Mouse (Mus musculus) T-helper 17 cell (primary cell): ENCODE measurements around the gene Gstm6.

ENCODE experiments used
- in situ Hi-C, 2 experiments: fragments of 300-600 bp; cut with MboI, MseI; formaldehyde crosslinking; loops; 1 replicate in 1 of 2; 2 replicates in 1 of 2; pipeline ENCODE4 v1.15.1; 2025; ENCODE audit warnings: high pct_unique_total_duplicates in 2 of 2

Gstm6 gene

DNA sequence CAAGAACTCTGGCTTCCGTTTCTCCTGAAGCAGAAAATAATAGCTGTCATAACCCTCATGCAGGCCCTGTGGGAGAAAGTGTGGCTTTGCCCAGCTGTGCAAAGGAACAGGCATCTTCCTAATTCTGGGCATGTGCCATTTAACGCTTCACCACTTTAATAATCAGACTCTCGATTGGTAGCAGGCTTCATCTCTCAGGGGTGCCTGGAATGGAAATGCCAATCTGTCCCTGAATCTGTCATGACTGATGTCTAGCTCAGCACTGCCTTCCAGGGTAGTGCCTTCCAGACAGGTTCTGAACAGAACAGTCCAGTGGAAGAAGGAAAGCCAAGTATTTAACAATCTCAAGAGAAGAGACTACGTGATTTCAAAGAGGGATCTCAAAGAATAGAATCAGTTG lies 2.3 kb downstream of the Gstm6 start:
- in situ Hi-C loops = loop anchor here in 1 of 2 experiments (5.0 to 10.0 kb wide), 2 partner anchors 71 to 214 kb away; partner anchors contain the start of gene Gpr61

DNA sequence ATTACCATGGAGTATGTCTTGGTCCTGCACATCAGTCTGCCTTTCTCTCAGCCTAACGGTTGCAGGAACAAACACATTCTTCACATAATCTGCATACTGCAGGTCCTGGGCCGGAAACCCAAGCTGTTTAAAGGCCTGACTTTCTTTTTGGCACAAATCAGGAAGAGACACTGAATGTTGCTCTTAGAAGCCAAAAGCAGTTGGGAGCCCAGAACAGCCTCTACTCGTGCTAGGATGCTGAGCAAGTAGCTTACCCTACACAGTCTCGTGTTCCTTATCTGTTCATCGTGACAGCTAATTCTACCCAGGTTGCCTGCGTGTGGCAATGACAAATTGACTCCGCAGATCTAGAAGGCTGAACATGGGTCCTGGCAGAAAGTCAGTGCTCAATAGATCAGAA lies 3.0 kb downstream of the Gstm6 start:
- in situ Hi-C loops = loop anchor here in 1 of 2 experiments (5.0 to 10.0 kb wide), 2 partner anchors 72 to 214 kb away; partner anchors contain the start of gene Gpr61

DNA sequence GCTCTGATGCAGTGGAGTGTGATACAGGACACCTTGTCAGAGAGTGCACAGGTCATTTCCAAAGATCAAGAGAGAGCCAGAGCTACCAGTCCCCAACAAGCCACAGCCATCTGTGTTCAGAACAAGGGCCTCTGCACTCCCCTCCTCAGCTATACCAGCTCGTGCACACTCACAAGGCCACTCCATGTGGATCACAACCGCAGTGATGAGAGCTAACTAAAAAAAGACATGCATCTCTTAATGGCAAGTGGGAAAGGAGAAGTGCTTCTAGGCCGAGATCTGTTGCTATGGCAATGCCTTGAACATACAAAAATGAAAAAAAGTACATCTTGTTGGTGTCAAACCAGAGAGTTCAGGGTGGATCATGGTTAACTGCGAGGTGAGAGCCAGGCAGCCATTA lies 3.7 kb downstream of the Gstm6 start:
- in situ Hi-C loops = loop anchor here in 1 of 2 experiments (5.0 to 10.0 kb wide), 2 partner anchors 72 to 215 kb away; partner anchors contain the start of gene Gpr61

DNA sequence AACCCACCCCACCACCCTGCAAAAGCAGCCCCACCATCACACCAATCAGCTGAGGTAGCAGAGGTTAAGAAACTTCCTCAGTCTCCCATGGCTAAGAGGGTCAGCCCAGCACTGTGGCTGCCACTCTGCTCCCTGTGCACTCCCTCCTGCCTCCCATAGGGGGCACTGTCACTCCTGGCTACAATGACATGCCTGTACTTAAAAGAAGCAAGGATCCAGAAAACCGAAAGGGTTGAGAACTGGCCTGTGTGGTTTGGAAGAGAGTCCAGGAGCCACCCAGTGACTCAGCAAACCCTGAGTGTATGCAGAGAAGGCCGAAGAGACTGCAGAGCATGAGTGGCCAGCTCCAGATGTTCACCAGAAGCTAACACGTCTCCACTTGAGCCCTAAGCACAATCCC lies 4.1 kb downstream of the Gstm6 start:
- in situ Hi-C loops = no loop called here

DNA sequence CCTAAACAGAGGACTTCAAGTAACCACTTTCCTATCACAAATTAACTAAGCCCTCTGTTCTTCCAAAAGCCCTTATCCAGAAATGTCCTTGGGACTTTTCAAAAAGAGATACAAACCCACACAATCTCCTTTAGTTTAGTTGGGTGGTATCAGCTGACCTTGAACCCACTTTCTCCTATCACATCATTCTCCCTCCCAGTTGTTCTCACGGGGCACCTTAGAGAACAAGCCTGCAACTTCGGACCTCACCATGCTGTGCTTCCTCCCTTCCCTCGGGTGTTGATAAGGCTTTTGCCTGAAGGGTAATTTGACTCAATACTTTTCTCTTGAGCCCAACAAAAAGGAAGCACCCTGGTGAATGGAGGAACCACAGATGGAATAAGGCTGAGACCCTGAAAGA lies 7.7 kb downstream of the Gstm6 start:
- in situ Hi-C loops = no loop called here

DNA sequence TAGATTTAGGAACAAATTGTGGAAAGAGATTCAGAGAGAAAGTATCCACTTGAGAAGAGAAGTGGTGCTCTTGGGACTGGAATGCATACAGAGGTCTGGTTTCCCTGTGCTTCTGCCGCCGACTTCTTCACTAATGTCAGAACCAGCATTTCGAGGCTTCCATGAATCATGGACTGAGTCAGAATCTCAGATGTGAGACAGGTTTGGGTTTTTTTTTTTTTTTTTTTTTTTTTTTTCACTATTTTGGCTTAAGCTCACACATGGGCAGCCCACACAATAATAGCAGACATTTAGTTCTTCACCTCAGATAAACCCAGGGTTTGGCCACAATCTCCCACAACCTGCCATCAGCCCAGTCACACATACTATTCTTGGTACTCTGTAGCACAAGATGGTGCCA lies 8.3 kb downstream of the Gstm6 start:
- in situ Hi-C loops = no loop called here

DNA sequence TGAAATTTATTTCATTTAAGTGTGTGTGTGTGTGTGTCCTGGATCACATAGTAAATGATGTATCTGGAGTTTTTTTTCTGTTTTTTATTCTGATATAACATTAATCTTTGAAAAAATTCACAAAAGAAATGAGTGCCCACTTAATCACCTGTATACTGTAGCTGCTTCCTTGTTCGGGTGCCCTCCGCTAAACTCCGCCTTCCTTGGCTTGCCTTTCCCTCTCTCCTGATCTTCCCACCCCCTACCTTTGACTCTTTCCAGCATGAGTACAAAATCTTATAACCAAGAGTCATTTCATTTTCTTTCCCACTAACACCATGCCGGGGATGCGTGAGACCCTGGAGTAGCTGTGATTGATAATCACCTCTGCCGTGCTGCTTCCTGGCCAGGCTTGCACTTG lies 11.4 kb downstream of the Gstm6 start:
- in situ Hi-C loops = no loop called here

DNA sequence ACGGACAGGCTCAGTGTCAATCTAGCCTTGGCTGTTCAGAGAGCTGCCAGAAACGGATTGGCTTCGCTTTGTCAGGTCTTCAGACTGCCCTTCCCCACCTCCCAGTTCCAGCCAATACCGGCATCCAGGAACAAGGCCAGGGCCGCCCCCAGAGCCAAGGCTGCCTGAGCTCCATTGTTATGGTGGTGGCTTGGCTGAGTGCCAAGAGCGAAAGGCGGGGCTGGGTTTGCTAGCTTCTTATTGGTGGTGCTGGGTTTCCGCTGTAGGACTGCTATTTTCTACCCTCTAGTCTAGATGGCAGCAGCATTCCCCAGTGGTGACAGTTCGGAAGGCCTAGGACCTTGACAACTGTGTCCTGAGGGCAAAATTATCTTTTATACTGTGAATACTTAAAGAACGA lies 11.9 kb downstream of the Gstm6 start, which contains the start of gene Gstm7:
Gene Gstm7, minus strand, starts transcription at position 148 of the 400 bp plus-strand sequence.
- in situ Hi-C loops = no loop called here

DNA sequence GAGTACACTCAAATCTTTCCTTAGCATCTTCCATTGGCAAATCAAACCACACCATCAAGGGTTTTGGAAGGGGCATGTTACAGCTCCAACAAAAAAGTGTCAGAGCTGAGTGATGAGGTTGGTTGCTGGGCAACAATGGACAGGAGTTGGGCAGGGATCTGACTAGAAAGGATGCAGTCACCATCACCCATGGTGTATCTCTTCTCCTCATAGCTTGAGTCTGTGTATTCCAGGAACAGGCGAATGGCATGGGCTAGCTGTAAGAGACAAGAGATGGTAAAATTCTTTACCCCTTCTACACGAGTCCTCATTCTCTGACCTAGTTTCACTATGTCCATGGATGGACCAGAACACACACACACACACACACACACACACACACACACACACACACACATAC lies 12.4 kb downstream of the Gstm6 start:
- in situ Hi-C loops = no loop called here

DNA sequence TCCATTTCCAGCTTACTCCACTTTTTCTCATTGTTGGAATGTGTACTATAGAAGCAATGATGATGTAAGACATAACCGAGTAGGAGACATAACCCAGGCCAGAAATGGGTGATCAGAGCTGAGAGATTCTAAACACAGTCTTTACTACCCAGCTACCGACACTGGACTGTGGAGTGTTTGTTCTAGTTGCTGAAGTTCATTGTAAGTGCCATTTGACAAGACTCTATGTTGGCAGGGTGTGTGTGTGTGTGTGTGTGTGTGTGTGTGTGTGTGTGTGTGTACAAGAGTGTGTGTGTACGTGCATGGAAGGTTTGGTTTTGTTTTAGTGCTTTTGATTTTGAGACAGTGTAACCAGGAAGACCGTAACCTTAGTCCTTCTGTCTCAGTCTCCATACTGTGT lies 13.8 kb downstream of the Gstm6 start:
- in situ Hi-C loops = no loop called here

DNA sequence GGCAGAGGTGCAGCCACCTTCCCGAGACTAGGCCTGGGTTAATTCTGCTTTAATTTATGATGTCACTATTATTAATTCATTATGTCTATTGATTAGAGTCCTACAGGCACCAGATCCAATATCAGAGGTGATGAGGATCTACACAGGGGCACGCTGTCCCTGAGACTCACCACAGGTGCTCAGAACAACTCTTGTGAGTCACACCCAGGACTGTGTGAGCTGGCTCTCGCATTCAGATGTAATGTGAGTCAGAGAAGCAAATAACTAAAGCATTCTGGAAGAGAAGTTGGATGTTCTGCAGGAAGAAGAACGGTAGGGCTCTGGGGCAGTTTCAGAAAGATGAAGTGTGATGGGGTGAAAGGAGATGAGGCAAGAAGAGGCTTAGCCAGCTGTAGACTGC lies 14.3 kb downstream of the Gstm6 start:
- in situ Hi-C loops = no loop called here

DNA sequence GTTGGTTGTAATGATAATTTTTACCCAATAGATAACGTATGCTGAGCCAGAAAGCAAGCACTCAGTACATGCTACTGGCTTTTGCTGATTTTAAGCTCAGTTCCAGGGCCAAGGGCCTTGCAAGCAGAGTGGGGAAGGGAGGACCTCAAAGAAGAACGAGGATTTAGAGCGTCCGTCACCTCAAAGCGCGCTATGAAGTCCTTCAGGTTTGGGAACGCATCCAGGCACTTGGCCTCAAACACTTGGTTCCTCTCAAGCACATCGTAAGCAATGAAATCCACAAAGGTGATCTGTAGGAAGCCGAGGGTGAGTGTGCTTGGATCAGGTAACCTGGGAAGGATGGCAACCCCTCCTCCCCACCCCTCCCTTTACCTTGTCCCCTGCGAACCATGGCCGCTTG lies 14.9 kb downstream of the Gstm6 start:
- in situ Hi-C loops = no loop called here

DNA sequence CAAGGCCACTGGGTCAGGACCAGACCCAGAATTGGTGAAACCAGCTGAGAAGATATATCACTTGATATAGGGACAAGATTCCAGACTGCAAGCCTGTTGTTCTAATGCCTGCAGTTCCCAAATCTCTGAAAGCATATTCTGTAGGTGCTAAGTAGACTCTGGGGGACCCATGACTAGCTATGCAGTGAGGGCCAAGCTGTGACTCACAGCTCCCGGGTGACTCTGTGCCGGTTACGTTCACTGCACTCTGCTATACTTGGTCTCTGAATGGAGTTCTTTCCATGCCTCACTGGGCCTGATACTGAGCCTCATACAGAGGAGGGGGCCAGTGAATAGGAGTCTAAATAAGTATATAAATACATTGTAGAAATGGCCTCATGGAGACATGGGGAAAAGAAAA lies 15.7 kb downstream of the Gstm6 start:
- in situ Hi-C loops = no loop called here

DNA sequence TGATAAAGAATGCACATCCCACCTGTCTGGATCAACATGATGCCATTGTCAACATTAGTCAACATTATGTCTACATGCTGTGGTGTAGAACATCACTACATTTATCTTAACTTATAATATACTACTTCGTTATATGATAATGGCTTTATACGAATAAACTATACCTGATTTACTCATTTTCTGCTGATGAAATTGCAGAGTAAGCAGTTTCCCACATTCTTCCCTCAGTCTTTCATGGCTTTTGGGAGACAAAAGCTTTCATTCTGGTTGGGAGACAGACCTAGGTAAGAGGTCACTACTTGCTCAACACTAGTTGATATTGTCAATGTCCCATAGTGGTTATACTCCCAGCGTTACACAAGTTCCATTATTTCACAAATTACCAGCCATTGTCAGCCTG lies 18.2 kb downstream of the Gstm6 start:
- in situ Hi-C loops = no loop called here

DNA sequence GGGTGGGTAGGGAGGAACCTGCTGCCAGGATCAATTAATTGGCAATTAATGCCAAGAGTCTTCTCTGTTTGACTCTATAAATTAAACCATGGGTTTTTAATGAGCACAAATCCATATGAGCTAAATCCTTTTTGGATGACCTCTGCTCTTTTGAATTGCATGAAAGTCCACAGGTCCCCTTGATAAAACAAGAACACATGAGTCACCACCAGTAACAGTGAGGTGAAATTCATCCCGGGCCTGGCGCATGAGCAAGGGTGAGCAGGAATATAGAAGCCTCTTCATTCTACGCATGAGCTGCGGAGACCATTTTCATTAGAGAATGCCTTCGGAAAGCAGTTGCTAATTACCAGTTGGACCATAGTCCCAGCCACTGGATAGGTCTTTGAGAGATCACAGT lies 23.2 kb downstream of the Gstm6 start:
- in situ Hi-C loops = no loop called here

DNA sequence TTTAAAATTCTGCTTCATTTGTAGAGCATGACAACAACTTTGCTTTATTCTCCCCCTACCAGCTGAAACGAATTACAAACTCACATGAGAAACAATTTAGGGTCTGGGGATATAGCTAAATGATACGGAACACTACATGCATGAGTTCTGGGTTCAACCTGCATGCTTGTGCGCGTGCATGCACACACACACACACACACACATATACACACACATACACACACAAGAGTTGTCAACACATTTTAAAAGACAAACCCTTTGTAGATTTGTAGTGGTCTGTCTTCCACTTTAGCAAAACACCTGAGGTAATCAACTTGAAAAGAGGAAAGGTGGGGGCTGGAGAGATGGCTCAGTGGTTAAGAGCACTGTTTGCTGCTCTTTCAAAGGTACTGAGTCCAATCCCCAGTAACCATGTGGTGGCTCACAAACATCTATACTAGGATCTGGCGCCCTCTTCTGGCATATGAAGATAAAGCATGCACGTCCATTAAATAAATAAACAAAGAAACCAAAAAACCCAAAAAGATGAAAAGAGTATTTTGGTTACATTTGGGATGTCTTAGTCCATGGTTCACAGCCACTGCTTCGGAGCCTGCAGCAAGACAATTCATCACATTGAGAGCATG lies 25.7 kb downstream of the Gstm6 start:
- in situ Hi-C loops = no loop called here

DNA sequence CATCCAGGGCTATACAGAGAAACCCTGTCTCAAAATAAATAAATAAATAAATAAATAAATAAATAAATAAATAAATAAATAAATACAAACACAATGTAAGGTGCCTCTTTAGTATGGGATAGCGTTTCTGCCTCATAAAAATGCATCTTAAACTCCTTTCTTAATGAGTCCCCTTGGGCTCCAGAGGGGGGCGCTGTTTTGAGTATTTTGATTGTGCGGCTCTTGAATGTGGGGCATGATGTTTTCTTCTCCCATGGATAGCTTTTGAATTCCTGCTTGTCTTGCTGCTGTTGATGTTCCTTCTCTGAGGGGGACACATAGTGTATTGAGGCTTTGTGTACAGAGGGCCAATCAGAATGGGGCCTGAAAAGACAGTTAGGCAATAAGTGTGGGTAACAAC lies 26.5 kb downstream of the Gstm6 start:
- in situ Hi-C loops = no loop called here

DNA sequence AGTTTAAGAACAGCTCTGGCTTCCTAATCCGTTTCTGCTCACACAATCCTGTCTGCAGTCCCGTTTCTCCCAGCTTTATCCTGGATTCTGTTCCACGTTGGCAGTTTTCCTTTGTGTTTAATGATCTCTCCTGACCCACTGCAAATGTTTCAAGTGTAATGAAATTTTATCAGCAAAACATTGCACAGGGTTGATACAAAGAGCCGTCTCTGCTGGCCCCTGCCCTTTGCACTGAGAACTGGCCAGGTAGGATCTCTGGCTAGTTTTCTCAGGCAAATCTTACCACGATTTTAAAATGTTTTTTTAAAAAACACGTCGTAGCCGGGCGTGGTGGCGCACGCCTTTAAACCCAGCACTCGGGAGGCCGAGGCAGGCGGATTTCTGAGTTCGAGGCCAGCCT lies 26.9 kb downstream of the Gstm6 start:
- in situ Hi-C loops = no loop called here

DNA sequence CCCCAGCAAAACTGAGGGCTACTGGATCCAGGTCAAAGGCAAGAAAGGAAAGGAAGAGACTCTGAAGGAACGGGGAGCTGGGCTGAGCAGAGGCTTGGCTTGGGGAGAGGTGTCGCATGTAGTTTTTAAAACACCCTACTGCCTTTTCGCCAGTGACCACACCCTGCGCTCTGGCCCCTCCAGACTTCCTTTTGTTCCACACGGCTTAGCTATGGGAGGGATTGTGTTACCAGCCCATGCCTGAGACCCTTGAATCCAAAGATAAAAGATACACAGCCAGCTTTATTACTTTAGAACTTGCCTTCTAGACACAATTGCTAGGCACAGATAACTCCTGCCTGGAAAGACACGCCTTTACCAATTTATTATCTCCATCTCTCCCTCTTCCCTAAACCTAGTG lies 37.6 kb downstream of the Gstm6 start:
- in situ Hi-C loops = no loop called here

DNA sequence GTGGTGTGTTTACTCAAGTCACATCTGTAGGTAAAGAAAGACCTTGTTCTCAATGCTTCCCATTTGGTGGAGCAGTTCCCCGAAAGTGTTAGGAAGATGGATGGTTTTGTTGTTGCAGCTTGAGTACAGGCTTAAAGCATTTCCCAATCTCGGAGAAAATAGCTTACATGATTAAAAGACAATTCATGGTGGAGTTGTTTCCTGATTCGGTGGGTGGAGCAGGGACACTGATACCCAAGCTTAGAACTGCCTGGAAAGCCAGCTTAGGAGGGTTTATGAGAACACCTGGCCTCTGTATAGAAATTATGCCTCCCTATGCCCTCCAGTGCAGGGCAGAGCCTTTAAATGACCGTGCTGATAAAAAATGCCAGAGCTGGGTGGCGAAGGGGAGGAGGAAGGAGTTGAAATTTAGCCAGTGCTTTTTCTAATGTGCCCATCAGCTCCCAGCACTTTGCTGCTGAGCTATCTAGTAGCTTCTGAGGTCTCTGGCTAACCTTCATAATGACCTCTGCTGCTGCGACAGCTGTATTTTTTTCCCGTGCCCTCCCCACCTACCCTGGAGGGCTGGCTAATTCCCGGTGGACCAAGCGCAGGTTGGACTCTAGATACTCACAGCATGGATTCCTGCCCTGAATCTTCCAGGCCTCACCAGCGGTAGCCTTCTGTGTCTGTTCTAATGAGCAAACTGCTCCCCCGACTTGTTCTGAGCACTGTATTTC lies 42.4 kb downstream of the Gstm6 start:
- in situ Hi-C loops = no loop called here

DNA sequence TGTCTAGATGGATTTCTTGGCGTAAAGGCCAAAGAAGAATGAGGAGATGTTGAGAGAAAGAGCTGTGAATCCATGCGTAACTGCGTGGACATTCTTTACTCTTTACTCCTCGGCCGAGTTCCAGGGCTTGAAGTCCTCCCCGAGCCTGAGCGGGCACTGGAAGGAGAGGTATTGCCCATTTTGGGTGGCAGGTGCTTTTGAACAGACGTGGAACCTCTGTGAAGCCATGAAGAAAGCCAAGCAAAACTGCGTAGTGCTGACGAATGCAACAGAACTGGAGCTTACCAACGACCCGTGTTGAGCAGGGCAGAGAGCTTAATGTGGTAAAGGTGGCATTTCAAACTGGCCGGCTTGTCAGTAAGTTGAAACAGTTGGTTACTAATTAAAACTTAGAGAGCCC lies 44.9 kb downstream of the Gstm6 start:
- in situ Hi-C loops = no loop called here

DNA sequence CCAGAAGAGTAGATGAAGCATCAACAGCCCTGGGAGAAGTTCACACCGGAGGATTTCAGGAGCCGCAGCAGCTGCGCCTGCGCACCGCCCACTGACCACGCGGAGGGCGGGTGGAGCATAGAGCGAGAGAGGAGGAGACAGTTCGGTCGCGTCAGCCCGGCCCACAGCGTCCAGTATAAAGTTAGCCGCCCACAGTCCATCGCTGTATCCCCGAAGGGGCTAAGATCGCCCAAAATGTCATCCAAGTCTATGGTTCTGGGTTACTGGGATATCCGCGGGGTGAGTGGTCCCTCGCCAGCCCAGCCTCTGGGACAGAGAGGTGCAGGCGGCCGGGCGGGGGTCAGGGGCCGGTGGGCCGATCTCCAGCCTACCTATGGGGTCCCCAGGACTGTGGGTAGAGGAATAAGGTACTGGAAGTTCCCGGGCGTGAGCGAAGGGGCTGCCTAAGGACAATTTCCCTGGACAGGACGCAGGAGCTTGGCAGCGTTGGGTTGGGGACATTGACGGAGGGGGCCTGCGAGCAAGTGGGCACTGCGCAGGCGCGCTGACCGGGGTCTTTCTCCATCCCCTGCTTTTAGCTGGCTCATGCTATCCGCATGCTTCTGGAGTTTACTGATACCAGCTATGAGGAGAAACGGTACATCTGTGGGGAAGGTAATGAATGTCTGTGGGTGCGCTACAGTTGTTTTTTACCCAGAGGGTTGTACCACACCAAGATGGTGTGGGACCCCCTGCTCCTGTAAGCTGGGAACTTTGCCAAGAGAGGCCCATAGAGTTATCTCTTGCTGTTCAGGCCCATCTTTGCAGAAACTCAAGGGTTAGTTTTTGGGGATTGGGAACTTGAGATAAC lies 47.6 kb downstream of the Gstm6 start, which contains the start of gene Gstm5:
Gene Gstm5, plus strand, starts transcription at position 102 of the 850 bp plus-strand sequence.
- in situ Hi-C loops = no loop called here
